Mouse (Mus musculus) small intestine, adult 2 months (tissue): Measurements from ENCODE around the gene Drg1. TPM values are rescaled to one million over a fixed set of nuclear protein-coding genes. Genes with fewer than 3 reads are reported as not detected.
"Not testable (repeated sequence)": the region's sequence is repeated elsewhere in the genome, so short reads cannot be mapped to it uniquely, and the experiment has no call there.

ENCODE experiments used
- H3K27ac ChIP-seq: fragments of 200-500 bp; 2 replicates; pipeline ENCODE4 v1.5.1; 2012; ENCODE audit warnings: low read depth, low read length, control low read depth, inconsistent platforms; ENCODE audit not compliant: insufficient read depth
- H3K27me3 ChIP-seq: fragments of 200-500 bp; 2 replicates; pipeline ENCODE4 v1.6.1; 2012; ENCODE audit warnings: mild to moderate bottlenecking, moderate library complexity, low read length, inconsistent platforms; ENCODE audit not compliant: control insufficient read depth, insufficient read depth
- H3K36me3 ChIP-seq: fragments of 200-500 bp; 2 replicates; pipeline ENCODE4 v1.6.1; 2012; ENCODE audit warnings: mild to moderate bottlenecking, low read length, control low read depth, inconsistent platforms; ENCODE audit not compliant: control insufficient read depth, insufficient read depth
- H3K4me1 ChIP-seq: fragments of 200-500 bp; 2 replicates; pipeline ENCODE4 v1.6.1; 2012; ENCODE audit warnings: low read length, inconsistent platforms, mixed read lengths; ENCODE audit not compliant: control insufficient read depth, insufficient read depth, insufficient read length
- H3K4me3 ChIP-seq: fragments of 200-500 bp; 2 replicates; pipeline ENCODE4 v1.5.1; 2012; ENCODE audit warnings: low read depth, mild to moderate bottlenecking, control low read depth, inconsistent platforms, low read length, moderate library complexity
- WGBS: fragments of 180-500 bp; shearing (Covaris S2); methylation state at CpG from one replicate; pipeline ENCODE4 v1.1.7; 2018; 5-methylcytosine and 5-hydroxymethylcytosine counted together
- polyA plus RNA-seq: library from polyadenylated mRNA; depleted of rRNA; stranded (reverse); fragments of >200 nt; gene quantifications from 2 replicates; pipeline ENCODE4 v1.2.3, GENCODE M21; 2012

The Drg1 gene
- polyA plus RNA-seq, 1 experiment: 9.6 TPM

- 59% methylated on average over 1 of the region's 1 CpGs for WGBS
- H3K27ac ChIP-seq, H3K4me1 ChIP-seq, H3K4me3 ChIP-seq, H3K27me3 ChIP-seq, H3K36me3 ChIP-seq: not testable (repeated sequence)
Observed at GRCm38 (mm10) chr11:3153666-3154397, 112.4 kb downstream of the Drg1 start.

GRCm38 (mm10) chr11:3151358-3151757 is 114.9 kb downstream of the Drg1 start:
- 91% methylated on average over 4 of the region's 4 CpGs for WGBS
- H3K4me1 ChIP-seq, H3K27ac ChIP-seq, H3K4me3 ChIP-seq, H3K27me3 ChIP-seq, H3K36me3 ChIP-seq: not testable (repeated sequence)

GRCm38 (mm10) chr11:3150677-3151003 is 115.6 kb downstream of the Drg1 start:
- H3K27ac ChIP-seq, H3K27me3 ChIP-seq, H3K4me1 ChIP-seq, H3K4me3 ChIP-seq, H3K36me3 ChIP-seq: not testable (repeated sequence)
- 98% methylated on average over 12 of the region's 12 CpGs for WGBS

- H3K36me3 ChIP-seq, H3K4me3 ChIP-seq, H3K4me1 ChIP-seq, H3K27me3 ChIP-seq, H3K27ac ChIP-seq: not testable (repeated sequence)
- 96% methylated on average over 24 of the region's 24 CpGs for WGBS
Observed at GRCm38 (mm10) chr11:3150003-3150676, 116.1 kb downstream of the Drg1 start.

- H3K27ac ChIP-seq, H3K4me3 ChIP-seq, H3K27me3 ChIP-seq, H3K4me1 ChIP-seq, H3K36me3 ChIP-seq: not testable (repeated sequence)
- 90% methylated on average over 4 of the region's 4 CpGs for WGBS
Observed at GRCm38 (mm10) chr11:3149471-3149870, 116.7 kb downstream of the Drg1 start.

GRCm38 (mm10) chr11:3146806-3147205 is 119.4 kb downstream of the Drg1 start:
- H3K27ac ChIP-seq, H3K36me3 ChIP-seq, H3K4me3 ChIP-seq, H3K27me3 ChIP-seq, H3K4me1 ChIP-seq: not testable (repeated sequence)
- WGBS: 94% methylated on average over 2 of the region's 2 CpGs

GRCm38 (mm10) chr11:3145359-3146165 is 120.7 kb downstream of the Drg1 start:
- not testable (repeated sequence) for H3K4me3 ChIP-seq, H3K36me3 ChIP-seq, H3K27ac ChIP-seq, H3K27me3 ChIP-seq, H3K4me1 ChIP-seq
- 49% methylated on average over 9 of the region's 9 CpGs for WGBS

GRCm38 (mm10) chr11:3143984-3144383 is 122.2 kb downstream of the Drg1 start:
- H3K27me3 ChIP-seq, H3K4me1 ChIP-seq, H3K4me3 ChIP-seq, H3K36me3 ChIP-seq: not testable (repeated sequence)
- H3K27ac ChIP-seq: peak overlapping the region; percentile 53; the same call in 1 of the 2 replicates
- WGBS: 16% methylated on average over 3 of the region's 3 CpGs

- not testable (repeated sequence) for H3K4me1 ChIP-seq, H3K36me3 ChIP-seq, H3K27ac ChIP-seq, H3K27me3 ChIP-seq, H3K4me3 ChIP-seq
- WGBS: 49% methylated on average over 4 of the region's 5 CpGs
Observed at GRCm38 (mm10) chr11:3142413-3142812, 123.8 kb downstream of the Drg1 start.

GRCm38 (mm10) chr11:3140967-3141535 is 125.2 kb downstream of the Drg1 start:
- H3K36me3 ChIP-seq, H3K4me3 ChIP-seq, H3K27ac ChIP-seq, H3K27me3 ChIP-seq, H3K4me1 ChIP-seq: not testable (repeated sequence)

GRCm38 (mm10) chr11:3138323-3138722 is 127.9 kb downstream of the Drg1 start:
- not testable (repeated sequence) for H3K4me1 ChIP-seq, H3K4me3 ChIP-seq, H3K27ac ChIP-seq, H3K27me3 ChIP-seq, H3K36me3 ChIP-seq
- WGBS: 68% methylated on average over 2 of the region's 2 CpGs
